Mouse (Mus musculus) kidney, adult 2 months (tissue): Measurements from ENCODE around the gene Cbr2.
"Not testable (repeated sequence)": the region's sequence is repeated elsewhere in the genome, so short reads cannot be mapped to it uniquely, and the experiment has no call there.

Source experiments
- CTCF ChIP-seq: fragments of 200-500 bp; conservative IDR thresholded peaks from 2 replicates; pipeline ENCODE4 v1.5.1; 2011; ENCODE audit warnings: low read depth, mild to moderate bottlenecking, control low read depth, low read length, moderate library complexity, mixed read lengths; ENCODE audit not compliant: insufficient read depth, insufficient read length
- POLR2A ChIP-seq: fragments of 200-500 bp; IDR thresholded peaks from one replicate; pipeline ENCODE4 v1.6.1; 2011; ENCODE audit warnings: low read depth, low read length, control low read depth

DNA sequence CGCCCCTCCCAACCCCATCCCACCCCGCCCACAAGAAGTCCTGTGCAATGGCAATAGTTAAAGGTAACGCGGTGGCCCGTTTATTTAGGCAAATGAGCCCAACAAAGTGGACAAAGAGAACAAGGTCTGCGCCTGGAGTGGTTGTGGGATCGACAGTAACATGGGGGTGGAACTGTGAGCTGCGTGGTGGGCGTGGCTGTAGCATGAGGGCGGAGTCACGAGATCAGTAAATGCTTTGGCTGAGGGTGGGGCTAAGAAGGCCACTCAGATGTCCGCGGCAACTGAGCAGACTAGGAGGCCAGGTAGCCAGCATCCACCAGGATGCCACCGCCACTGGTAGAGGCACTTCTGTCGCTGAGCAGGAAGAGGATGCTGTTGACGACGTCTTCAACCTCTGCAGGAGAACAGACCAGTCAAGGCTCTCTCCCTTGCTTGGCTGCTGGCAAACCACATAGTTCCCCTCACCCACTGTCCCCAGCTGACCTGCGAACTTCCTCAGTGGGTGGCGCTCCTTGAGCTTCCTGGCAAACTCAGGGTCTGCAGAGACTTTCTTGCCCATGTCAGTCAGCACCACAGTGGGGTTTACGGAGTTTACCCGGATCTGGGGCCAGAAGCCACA lies 2.4 kb downstream of the Cbr2 start:
- TF ChIP-seq POLR2A, CTCF: not testable (repeated sequence)
